Mouse (Mus musculus): ENCODE measurements at regions not wholly inside any gene's neighbourhood (a gene's known extent, or its start where the extent isn't known, plus 50 kb on each side); places are given as distances from the start of the nearest gene placed in this dataset.

DNA sequence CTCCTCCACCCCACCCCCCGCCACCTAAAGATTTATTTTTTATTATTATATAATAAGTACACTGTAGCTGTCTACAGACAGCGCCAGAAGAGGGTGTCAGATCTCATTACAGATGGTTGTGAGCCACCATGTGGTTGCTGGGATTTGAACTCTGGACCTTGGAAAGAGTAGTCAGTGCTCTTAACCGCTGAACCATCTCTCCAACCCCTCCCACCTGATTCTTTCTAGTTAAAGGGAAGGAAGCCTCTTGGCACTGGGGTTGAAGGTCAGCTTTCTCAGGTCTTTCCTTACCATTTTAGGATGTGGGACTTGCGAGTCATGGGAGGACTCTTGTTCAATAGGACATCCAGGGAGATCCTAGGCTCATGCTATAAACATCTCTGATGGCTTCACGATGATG, 54.7 kb downstream of the Hes1 start:
- no peak for ATAC-seq

DNA sequence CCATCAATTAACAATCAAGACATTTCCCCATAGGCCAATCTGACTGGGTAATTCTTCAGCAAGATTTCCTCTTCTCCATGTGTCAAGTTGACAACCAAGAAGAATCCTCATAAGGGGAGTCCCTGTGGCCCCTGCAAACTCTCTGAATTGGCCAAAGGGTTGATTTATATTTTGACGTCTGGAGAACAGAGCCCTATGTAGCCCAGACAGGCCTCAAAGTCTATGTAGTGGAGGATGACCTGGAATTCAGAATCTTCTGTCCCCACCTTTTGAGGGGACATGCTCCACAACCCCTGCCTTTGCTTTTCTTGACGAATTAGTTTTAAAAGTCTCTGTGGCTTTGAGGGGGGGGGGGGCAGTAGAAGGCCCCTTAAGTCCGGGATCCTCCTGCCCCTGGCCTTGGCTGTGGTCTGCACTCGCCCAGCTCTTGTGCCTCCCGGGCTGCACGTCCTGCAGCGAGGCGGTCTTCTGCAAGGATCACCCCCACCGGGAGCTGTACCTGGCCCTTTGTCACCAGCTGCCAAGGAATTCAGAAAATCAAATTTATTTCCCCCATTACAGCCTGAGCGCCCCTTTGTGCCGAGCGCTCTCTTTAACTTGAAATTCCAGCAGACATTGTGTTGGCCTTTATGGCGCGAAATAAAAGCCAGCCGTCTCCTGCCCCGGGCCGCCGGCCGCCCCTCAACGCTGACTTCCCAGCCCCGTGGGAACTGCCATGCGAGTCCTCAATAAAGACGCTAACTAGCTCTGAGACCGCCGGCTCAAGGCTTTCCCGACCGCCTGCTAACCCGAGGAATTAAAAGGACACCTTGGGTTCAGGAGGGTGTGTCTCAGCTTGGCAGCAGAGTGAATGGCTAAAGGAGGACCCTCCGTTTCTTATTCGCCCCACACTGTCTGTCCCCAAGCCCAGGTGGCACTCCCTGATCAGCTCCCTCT, 56.4 kb downstream of the Hes1 start:
- no peak for ATAC-seq

DNA sequence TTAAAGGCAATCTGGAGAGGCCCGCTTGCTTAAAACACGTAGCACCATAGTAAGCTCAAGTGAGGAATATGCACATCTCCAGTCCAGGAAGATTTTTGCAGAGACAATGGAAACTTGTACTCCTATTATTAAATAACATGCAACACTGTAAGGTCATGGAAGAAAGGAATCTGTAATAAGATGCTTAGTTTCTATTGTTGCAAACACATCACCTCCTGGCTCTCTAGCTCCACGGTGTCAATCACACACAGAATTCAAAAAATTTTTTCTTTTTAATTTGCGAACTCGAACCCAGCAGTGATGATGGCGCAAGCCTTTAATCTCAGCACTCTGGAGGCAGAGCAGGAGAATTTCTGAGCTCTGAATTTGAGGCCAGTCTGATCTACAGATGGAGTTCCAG, 57.4 kb downstream of the Hes1 start:
- ATAC-seq = no peak

DNA sequence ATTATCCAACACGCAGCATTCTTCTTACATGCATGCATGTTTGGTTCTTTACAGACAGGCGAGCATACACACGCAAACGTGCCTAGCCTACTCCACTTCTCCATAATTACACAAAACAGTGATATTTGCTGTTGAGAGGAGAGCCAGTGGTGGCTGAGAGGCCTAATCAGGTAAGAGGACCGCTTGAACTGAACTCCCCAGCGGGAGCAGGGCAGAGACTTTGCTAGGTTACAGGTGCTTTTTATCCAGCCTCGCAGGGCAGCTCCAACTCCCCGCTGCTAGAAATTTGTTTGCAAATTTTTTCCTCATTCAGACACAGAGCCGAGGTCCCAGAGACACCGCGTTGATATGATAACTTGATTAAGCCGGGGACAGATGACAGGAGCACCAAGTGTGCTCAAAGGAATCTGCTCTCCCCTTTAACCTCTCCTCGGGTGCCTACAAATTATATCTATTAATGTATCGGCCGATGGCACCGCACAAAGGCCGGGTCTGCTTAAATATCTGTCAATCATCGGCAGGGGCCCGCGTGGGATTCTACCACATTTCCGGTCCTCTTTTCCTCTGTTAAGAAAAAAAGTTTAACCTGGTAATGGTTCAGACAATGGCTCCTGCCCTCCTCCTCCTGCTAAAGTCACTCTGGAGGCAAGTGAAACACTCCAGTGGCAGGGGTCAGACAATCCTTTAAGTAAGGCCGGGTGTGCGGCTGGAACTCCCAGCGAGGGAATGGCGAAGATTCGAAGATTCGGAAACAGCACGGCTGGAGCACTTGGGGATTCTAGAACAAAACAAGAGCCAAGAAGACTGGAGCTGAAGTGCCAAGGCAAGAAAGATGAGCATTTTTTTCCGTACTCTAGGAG, 58.3 kb downstream of the Hes1 start:
- ATAC-seq = no peak

DNA sequence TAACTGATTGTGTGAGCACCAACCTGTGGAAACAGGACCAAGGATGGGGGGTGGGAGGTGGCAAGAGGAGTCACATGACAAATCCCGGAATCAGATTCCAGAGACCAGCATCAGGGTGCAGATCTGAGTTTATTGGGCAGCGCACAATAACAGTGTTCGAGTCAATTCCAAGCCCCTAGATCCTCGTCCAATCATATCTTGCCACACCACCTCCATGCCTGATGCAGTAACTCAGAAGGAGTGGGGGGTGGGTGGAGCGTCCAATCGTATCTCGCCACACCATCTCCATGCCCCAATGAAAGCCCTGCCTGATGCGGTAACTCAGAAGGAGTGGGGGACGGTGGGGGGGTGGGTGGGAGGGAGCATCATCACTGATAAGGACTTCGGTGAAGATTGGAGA, 62.8 kb downstream of the Hes1 start:
- no peak for ATAC-seq

DNA sequence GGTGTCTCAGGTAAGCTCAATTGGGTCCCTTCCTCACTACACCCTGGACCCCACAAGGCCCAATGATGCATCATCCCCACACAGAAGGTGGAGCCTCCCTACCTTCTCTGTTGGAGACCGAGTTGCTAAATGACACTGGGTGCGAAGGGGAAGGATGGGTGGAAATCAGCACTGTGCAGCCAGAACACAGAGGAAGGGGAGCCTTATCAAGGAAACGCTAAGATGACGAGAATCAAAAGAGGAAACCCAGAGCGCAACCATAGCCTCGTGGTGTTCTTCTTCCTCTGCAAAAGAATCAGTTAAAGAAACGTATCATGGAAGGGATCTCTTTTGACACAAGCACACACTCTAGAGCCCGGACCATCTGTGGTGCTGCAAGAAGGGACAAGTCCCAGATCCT, 64.6 kb downstream of the Hes1 start:
- ATAC-seq = no peak

DNA sequence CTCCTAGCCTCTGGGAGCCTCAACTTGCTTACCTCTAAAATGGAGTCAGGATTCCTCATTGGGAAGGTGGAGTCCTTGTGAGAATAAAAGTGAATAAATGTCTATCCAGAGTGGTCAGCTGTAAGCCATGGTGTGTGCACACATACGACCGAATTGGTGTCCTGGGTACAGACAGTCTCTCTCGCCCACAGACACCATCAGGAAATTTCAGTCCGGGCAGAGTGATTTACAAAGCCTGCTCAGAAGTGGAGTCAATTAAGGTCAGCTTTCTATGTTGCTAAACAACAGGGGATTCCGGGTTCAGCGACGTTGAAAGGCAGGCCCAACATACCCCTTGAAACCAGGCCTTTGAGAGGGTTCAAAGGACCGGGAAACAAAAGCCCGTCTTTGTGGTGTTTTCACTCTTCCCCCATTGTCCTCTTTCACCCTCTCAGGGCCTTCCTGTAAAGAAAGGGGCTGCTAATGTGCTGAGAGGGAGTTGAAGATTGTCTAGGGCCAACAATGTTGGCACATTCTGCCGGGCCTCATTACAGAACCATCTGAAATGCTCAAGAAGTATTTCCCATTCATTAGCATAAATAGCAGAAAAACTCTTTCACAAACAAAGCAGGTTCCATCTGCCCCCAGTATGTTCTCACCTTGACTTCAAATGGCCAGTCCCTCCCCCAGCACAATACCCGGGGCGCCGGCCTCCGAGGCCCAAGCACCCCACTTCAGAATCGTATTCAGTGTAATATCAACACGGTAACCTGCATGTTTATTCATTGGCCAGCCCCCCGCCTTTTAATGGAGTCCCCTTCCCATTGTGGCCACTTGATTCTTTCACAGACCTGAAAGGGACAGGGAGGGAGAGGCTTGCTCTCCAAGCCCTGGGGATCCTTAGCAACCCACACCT, 65.3 kb downstream of the Hes1 start:
- ATAC-seq = no peak

DNA sequence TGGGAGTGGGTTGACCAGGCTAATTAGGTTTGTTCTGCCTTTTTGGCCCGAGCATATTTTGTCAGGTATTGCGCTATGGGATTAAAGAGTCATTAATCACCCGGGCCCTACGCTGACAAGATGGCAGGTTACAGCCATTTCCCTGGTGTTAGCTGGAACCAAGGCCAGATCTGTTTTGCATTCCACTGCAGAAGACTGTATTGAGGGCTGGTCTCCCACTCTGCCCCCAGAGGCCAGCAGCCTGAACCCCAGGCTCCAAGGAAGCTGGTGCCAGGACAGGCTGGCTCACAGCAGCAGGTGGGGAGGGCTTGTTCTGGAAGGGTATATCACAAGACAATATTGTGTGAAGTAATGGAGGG, 65.9 kb downstream of the Hes1 start:
- ATAC-seq = no peak

DNA sequence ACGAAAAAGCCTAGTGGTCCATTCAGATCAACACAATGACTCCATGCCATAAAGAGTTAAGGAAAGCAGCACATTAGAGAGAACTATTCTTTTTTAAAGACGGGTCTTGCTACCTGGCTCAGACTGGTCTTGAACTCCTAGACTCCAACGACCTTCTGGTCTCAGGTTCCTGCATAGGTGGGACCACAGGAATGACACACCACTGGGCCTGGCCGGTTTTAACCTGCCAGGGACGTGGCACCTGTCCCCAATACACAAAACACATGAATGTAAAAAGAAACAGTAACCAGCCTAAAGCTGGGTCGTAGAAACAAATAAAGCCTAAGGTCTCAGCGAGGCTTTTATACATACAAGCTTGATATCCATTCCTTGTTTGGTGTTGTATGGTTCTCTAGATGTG, 67.9 kb downstream of the Hes1 start:
- ATAC-seq = no peak

DNA sequence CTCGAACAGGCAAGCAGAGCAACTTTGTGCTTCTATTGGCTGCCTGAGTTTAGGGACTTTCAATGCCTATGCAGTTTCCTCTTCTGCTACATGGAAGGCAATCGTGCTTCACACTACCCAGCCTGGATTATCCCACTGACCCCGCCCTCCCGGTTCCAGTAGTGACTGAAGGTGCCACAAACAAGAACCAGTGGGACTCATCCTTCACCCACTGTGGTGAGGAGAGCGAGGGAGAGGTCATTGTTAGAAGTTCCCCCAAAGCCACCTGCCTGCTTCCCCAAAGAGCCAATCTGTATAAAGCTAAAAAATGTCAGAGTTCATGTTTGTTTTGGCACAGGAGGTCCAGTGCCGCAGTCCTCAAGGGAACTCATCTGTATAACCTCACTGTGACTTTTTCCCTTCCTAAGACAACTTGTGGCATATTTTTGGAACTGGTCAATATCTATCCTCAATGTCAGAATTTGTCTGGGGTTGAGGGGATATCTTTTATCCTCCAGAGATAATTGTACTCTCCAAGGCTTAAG, 70.5 kb downstream of the Hes1 start:
- ATAC-seq = no peak

DNA sequence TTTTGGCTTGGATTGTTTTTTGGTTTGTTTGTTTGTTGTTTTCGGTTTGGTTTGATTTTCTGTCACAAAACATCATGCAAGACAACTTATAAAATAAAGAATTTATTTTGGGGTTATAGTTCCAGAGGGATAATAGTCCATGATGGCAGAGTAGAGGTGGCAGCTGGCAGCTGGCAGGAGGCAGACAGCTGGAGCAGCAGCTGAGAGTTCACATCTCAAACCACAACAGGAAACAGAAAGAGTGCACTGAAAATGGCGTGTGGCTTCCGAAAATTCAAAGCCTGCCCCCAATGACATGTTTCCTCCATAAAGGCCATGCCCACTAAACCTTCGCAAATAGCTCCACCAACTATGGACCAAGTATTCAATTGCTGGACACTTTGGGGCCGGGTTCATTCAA, 72.7 kb downstream of the Hes1 start:
- no peak for ATAC-seq

DNA sequence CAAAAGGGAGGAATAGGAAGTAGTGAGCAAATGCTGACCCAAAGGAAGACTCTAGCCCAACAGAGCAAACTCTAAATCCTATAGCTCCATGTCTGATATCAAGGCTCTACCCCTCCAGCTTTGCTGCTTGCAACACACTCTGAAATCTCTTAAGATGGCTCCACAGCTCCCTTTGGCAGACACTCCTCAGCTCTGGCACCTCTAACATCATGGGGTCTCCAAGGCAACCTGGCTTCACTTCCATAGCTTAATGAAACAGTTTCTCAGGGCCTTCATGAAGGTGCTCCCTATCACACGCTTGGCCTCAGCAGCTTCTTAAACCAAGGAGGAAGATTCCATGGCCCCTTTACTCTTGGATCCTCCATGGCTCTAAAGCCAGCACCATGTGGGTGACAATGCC, 73.6 kb downstream of the Hes1 start:
- ATAC-seq = no peak

DNA sequence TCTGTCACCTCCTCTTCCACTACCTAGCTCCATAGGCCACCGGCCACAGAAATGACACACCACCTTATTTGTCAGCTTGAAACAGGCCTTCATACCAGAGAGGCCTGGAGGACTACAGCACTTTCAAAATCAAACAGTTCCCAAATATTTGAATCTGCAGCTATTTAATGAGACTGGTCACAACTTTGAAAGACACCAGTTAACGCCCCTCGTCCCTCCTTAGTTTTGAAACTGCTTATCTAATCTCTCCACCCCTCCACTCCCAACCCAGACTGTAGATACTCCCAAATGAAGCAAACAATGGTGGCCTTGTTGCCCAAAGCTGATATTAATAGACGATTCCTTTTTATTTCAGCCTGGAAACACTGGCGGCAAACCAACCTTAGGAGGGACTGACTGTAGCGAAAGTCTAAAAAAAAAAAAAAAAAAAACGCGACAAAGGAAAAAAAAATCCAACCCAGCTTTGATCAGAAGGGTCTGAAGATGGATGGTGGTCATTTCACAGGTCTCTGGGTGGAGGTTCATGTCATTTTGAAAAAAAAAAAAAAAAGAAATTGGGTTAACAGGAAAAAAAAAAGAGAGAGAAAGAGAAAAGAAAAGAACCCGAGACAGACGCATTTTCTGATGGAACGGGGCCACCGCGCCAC, 80.8 kb downstream of the Hes1 start:
- no peak for ATAC-seq

DNA sequence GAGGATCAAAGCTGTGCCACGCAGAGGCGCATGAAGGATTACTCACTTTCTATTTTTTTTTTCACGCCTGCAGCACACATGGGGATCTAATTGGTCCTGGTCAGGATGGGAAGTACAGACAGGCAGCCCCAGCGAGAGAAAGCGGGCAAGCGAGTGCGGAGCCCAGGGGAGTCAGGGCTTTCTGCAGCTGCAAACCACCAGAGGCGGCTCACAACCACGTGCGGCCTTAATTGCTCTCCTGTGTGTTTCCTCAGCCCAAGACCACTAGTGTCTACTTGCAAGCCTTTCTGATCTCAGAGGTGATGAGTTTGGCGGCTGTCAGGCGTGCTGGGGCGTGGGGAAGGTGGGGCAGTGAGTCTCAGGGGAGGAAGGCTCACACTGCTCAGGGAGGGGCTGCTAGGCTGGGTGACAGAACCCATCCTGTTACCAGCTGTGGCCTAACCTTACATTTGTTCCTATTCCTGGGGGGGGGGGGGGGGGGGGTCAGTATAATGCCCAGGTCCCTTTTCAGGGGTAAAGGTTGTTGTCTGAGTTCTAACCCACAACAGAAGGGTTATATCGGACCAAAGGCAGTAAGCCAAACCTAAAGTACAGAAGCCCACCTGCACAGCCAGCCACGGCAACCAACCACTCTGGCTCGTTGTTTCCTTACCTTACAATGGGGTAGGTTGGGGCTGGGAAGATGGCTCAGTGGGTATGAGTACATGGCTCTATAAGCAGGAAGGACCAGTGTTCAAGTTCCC, 81.5 kb downstream of the Hes1 start:
- no peak for ATAC-seq

DNA sequence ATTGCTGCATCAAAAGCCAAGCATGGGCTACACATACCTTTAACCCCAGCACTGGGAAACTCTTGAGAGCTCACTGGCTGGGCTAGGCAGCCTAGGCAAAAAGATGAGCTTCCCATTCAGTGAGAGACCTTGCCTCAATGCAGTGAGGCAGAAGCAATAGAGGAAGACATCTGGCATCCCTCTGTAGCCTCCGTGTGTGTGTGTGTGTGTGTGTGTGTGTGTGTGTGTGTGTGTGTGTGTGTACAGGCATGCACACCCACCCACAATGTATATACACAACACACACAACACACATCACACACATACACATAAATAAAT, 82.0 kb downstream of the Hes1 start:
- no peak for ATAC-seq

DNA sequence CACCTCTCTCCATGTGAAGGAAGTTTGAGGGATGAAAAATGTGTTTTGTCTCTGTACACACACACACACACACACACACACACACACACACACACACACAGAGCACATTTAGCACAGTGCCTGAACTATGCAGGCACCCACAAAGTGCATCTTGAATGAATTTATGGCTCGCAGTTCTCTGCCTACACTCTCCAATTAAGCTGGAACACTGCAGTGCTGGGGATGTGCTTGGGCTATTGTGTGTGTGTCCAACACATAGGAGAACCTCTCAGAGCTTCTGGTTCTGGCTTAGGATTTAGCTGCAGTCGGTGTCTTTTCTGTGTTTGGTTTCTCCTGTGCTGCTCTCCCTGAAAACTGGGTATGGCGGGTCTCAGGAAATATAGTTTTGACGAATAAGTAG, 83.1 kb downstream of the Hes1 start:
- ATAC-seq = no peak

DNA sequence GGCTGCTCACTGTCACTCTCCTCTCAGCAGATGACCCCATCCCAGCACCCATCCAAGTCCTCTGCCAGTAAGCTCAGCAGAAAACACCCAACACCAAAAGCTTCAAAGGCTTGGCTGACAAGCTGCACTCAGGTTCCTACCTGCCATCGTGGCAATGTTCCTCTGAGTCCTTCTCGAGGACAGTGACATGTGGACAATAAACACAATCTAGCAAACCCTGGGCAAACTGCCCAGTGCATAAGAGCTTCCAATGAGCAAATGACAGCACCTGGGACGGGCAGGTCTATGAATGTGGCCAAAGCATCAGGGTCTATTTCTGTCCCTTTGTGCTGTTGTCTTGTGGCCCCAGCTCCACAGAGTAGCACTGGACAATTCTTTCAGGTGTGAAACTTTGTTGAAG, 86.9 kb downstream of the Hes1 start:
- ATAC-seq = no peak

DNA sequence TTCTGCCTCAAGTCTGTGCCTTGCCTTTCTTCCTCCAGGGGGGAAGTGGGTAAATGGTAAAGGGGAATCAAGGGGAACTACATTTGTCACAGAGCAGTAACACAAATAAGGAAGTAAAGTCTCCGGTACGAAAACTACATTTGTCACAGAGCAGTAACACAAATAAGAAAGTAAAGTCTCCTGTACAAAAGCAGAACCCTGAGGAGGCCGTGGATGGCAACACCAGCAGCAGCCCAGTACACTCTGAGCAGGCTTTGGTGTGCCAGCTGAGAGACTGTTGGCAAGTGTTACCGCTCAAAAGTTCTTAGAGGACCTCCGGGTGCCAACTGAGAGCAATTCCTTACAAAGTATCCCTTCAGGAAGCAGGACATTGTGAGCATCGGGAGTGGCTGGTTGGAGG, 90.9 kb downstream of the Hes1 start:
- no peak for ATAC-seq

DNA sequence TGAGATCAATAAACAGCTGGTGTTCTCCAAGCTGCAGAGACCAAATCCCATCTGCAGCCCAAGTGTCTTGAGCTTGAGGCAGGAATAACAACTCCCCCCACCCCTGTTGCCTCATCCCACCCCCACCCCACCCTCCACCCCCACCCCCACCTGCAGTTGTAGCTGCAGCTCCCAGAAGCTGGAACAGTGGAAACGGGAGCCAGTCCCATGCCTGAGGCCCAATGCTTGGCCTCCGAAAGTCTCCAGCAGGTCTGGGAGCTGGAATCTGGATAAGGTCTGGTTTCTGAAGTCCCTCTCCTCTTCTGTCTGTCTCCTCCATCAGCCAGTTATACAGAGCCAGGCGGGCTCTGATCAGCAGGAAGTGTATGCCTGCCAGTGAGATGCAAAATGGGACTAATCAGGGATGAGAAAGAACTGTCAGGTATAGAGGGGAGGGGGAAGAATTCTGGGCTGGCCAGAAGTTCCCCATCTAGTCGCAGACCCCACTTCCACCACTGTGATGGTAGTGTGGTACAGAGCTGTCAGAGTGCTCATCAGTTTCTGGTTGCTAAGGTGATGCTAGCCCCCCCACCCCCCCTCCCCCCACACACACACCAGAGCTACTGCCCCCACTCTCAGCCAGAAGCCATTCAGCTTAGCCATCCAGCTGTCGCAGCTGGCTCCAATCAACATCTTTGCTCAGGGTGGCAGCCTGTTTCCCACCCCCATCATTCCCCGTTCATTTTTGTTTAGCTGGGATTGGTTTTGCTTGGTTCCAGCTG, 91.5 kb downstream of the Hes1 start:
- no peak for ATAC-seq

DNA sequence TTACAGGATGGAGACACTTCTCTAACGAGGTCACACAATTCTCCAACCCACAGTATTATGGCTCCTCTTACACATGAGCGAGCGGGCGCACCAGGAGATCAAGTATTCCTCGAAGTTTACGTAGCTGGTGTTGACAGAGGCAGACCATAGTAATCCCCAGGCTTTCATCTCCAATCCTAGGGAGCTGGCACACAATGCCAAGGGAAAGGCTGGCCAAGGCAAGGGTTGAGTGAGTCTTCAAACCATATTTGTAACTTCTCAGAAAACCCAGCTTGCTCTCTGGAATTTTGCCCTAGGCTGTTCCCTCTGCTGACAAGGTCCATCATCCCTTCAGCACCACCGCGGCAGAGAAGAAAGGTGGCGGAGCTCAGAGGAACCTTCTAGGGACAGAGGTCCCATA, 94.0 kb downstream of the Hes1 start:
- no peak for ATAC-seq

DNA sequence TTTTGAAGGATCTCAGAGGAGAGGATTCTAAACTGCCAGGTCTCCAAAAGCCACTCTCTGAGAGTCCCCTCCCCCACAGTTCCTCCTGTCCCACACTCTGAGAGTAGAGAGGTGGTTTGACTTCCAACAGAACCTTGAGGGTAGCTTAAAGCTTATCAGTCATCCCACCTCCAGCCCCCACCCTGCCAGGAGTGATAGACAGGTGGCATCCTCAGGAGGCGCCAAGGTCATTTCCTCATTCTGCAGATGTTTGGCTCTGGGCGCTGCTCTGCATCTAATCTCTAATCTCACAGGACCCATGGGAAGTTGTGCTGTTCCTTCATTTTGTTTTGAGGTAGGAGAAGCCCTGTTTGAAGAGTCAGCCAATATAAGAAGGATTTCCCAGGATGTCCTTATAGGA, 96.2 kb downstream of the Hes1 start:
- no peak for ATAC-seq
